Mouse (Mus musculus): ENCODE measurements at regions not wholly inside any gene's neighbourhood (a gene's known extent, or its start where the extent isn't known, plus 50 kb on each side); places are given as distances from the start of the nearest gene placed in this dataset.
A peak's percentile ranks its signal among the peaks of the same experiment; 100 is the strongest.

- Histone ChIP-seq H3K4me2 (no peak overlapping the region), H3K4me3 (no peak overlapping the region), H3K9ac (no peak overlapping the region), H3K4me1 (0 out of 2 replicates have a peak, but pooled peaks cover 16% of the 10 kb centered on the region), H3K27me3 (no peaks in the 10 kb centered on the region), H3K9me3 (no peaks in the 10 kb centered on the region), H3K27ac (no peak overlapping the region), H3K36me3 (no peaks in the 10 kb centered on the region)
- ATAC-seq (ENCODE audit: insufficient number of reproducible peaks, low FRiP score, low TSS enrichment, low read depth), result no peak
- WGBS, result 25% methylated on average over 1 of the region's 1 CpGs
These were observed 221.0 kb downstream of the Sox4 start for GRCm38 (mm10) chr13:28732475-28732874.

- Histone ChIP-seq H3K4me2 (no peak overlapping the region), H3K9me3 (no peaks in the 10 kb centered on the region), H3K27me3 (no peaks in the 10 kb centered on the region), H3K4me1 (0 out of 2 replicates have a peak, but pooled peaks cover 16% of the 10 kb centered on the region), H3K4me3 (no peak overlapping the region), H3K9ac (no peak overlapping the region), H3K27ac (no peak overlapping the region), H3K36me3 (no peaks in the 10 kb centered on the region)
- 74% methylated on average over 3 of the region's 3 CpGs for WGBS
- no peak for ATAC-seq (ENCODE audit: insufficient number of reproducible peaks, low FRiP score, low TSS enrichment, low read depth)
These were observed 221.5 kb downstream of the Sox4 start for GRCm38 (mm10) chr13:28732036-28732435.

GRCm38 (mm10) chr13:28730059-28730580 lies 223.4 kb downstream of the Sox4 start:
- no peak overlapping the region for H3K27ac ChIP-seq
- WGBS, result 46% methylated on average over 8 of the region's 8 CpGs
- 0 out of 2 replicates have a peak, but pooled peaks cover 16% of the 10 kb centered on the region for H3K4me1 ChIP-seq

GRCm38 (mm10) chr13:28728768-28729167 lies 224.7 kb downstream of the Sox4 start:
- WGBS, result 85% methylated on average over 5 of the region's 5 CpGs
- no peak for ATAC-seq (ENCODE audit: insufficient number of reproducible peaks, low FRiP score, low TSS enrichment, low read depth)
- no peak overlapping the region for H3K27ac ChIP-seq
- no peak overlapping the region for H3K9ac ChIP-seq
- no peaks in the 10 kb centered on the region for H3K36me3 ChIP-seq
- H3K4me1 ChIP-seq, result 0 out of 2 replicates have a peak, but pooled peaks cover 16% of the 10 kb centered on the region
- H3K4me3 ChIP-seq, result no peak overlapping the region
- H3K4me2 ChIP-seq, result no peak overlapping the region
- no peaks in the 10 kb centered on the region for H3K9me3 ChIP-seq
- no peaks in the 10 kb centered on the region for H3K27me3 ChIP-seq

More at GRCm38 (mm10) chr13:28730059-28730580, 223.4 kb downstream of the Sox4 start:
- Histone ChIP-seq H3K4me2 (no peak overlapping the region), H3K9me3 (no peaks in the 10 kb centered on the region), H3K9ac (no peak overlapping the region), H3K27me3 (no peaks in the 10 kb centered on the region), H3K4me3 (no peak overlapping the region), H3K36me3 (no peaks in the 10 kb centered on the region)
- no peak for ATAC-seq (ENCODE audit: insufficient number of reproducible peaks, low FRiP score, low TSS enrichment, low read depth)

GRCm38 (mm10) chr13:28724300-28724699 lies 229.2 kb downstream of the Sox4 start:
- no peak overlapping the region for H3K4me3 ChIP-seq
- no peaks in the 10 kb centered on the region for H3K9me3 ChIP-seq
- no peak overlapping the region for H3K4me2 ChIP-seq
- no peak overlapping the region for H3K27ac ChIP-seq
- no peaks in the 10 kb centered on the region for H3K36me3 ChIP-seq
- no peak overlapping the region for H3K9ac ChIP-seq
- H3K4me1 ChIP-seq, result peaks cover 20% of the 10 kb centered on the region
- ATAC-seq (ENCODE audit: insufficient number of reproducible peaks, low FRiP score, low TSS enrichment, low read depth), result no peak
- WGBS, result 80% methylated on average over 3 of the region's 3 CpGs
- no peaks in the 10 kb centered on the region for H3K27me3 ChIP-seq

GRCm38 (mm10) chr13:28722074-28722473 lies 231.4 kb downstream of the Sox4 start:
- no peaks in the 10 kb centered on the region for H3K9me3 ChIP-seq
- 70% methylated on average over 2 of the region's 2 CpGs for WGBS
- H3K36me3 ChIP-seq, result no peaks in the 10 kb centered on the region
- no peak overlapping the region for H3K4me3 ChIP-seq
- H3K27me3 ChIP-seq, result no peaks in the 10 kb centered on the region
- ATAC-seq (ENCODE audit: insufficient number of reproducible peaks, low FRiP score, low TSS enrichment, low read depth), result no peak
- H3K9ac ChIP-seq, result no peak overlapping the region
- no peak overlapping the region for H3K4me2 ChIP-seq
- H3K4me1 ChIP-seq, result peaks cover 33% of the 10 kb centered on the region
- no peak overlapping the region for H3K27ac ChIP-seq

GRCm38 (mm10) chr13:28721548-28721981 lies 231.9 kb downstream of the Sox4 start:
- no peaks in the 10 kb centered on the region for H3K9me3 ChIP-seq
- H3K27me3 ChIP-seq, result no peaks in the 10 kb centered on the region
- ATAC-seq (ENCODE audit: insufficient number of reproducible peaks, low FRiP score, low TSS enrichment, low read depth), result no peak
- 57% methylated on average over 11 of the region's 11 CpGs for WGBS
- peaks cover 33% of the 10 kb centered on the region for H3K4me1 ChIP-seq
- H3K27ac ChIP-seq, result no peak overlapping the region
- no peaks in the 10 kb centered on the region for H3K36me3 ChIP-seq
- H3K9ac ChIP-seq, result no peak overlapping the region
- no peak overlapping the region for H3K4me3 ChIP-seq
- H3K4me2 ChIP-seq, result no peak overlapping the region

- Histone ChIP-seq H3K36me3 (no peaks in the 10 kb centered on the region), H3K27ac (0 out of 2 replicates have a peak overlapping the region, but pooled peaks have one; percentile 17), H3K27me3 (no peaks in the 10 kb centered on the region), H3K9me3 (no peaks in the 10 kb centered on the region), H3K9ac (no peak overlapping the region), H3K4me2 (no peak overlapping the region), H3K4me1 (peaks cover 33% of the 10 kb centered on the region), H3K4me3 (no peak overlapping the region)
- no peak for ATAC-seq (ENCODE audit: insufficient number of reproducible peaks, low FRiP score, low TSS enrichment, low read depth)
- 29% methylated on average over 11 of the region's 11 CpGs for WGBS
These were observed 232.8 kb downstream of the Sox4 start for GRCm38 (mm10) chr13:28720639-28721239.

- H3K9me3 ChIP-seq, result no peaks in the 10 kb centered on the region
- no peak overlapping the region for H3K9ac ChIP-seq
- no peaks in the 10 kb centered on the region for H3K27me3 ChIP-seq
- H3K4me3 ChIP-seq, result no peak overlapping the region
- H3K4me2 ChIP-seq, result no peak overlapping the region
- peak; percentile 40; the same call in 1 of the 2 replicates for ATAC-seq (ENCODE audit: insufficient number of reproducible peaks, low FRiP score, low TSS enrichment, low read depth)
- no peak overlapping the region for H3K27ac ChIP-seq
- H3K36me3 ChIP-seq, result no peaks in the 10 kb centered on the region
- H3K4me1 ChIP-seq, result peaks cover 33% of the 10 kb centered on the region
- 61% methylated on average over 11 of the region's 11 CpGs for WGBS
These were observed 233.3 kb downstream of the Sox4 start for GRCm38 (mm10) chr13:28720169-28720568.

- Histone ChIP-seq H3K36me3 (no peaks in the 10 kb centered on the region), H3K27ac (no peak overlapping the region), H3K27me3 (no peaks in the 10 kb centered on the region), H3K4me1 (peaks cover 33% of the 10 kb centered on the region), H3K4me3 (no peak overlapping the region), H3K9ac (no peak overlapping the region), H3K4me2 (no peak overlapping the region), H3K9me3 (no peaks in the 10 kb centered on the region)
- no peak for ATAC-seq (ENCODE audit: insufficient number of reproducible peaks, low FRiP score, low TSS enrichment, low read depth)
- 60% methylated on average over 5 of the region's 5 CpGs for WGBS
These were observed 234.6 kb downstream of the Sox4 start for GRCm38 (mm10) chr13:28718868-28719265.

GRCm38 (mm10) chr13:28718169-28718867 lies 235.2 kb downstream of the Sox4 start:
- no peaks in the 10 kb centered on the region for H3K27me3 ChIP-seq
- WGBS, result 32% methylated on average over 11 of the region's 11 CpGs
- H3K27ac ChIP-seq, result 0 out of 2 replicates have a peak overlapping the region, but pooled peaks have one; percentile 47
- peak; percentile 66 for ATAC-seq (ENCODE audit: insufficient number of reproducible peaks, low FRiP score, low TSS enrichment, low read depth)
- H3K9me3 ChIP-seq, result no peaks in the 10 kb centered on the region
- no peak overlapping the region for H3K4me2 ChIP-seq
- peaks cover 33% of the 10 kb centered on the region for H3K4me1 ChIP-seq
- H3K4me3 ChIP-seq, result no peak overlapping the region
- no peaks in the 10 kb centered on the region for H3K36me3 ChIP-seq
- H3K9ac ChIP-seq, result no peak overlapping the region

- 90% methylated on average over 4 of the region's 4 CpGs for WGBS
- Histone ChIP-seq H3K4me1 (peaks cover 36% of the 10 kb centered on the region), H3K4me3 (no peak overlapping the region), H3K27me3 (no peaks in the 10 kb centered on the region), H3K36me3 (no peaks in the 10 kb centered on the region), H3K9ac (no peak overlapping the region), H3K9me3 (no peaks in the 10 kb centered on the region), H3K27ac (no peak overlapping the region), H3K4me2 (no peak overlapping the region)
- ATAC-seq (ENCODE audit: insufficient number of reproducible peaks, low FRiP score, low TSS enrichment, low read depth), result no peak
These were observed 236.1 kb downstream of the Sox4 start for GRCm38 (mm10) chr13:28717404-28717803.

Data from limb, embryonic 15.5 days (tissue).